Mouse (Mus musculus) frontal cortex, postnatal 10 days (tissue): Measurements from ENCODE around the gene Iqce.
"Not testable (repeated sequence)": the region's sequence is repeated elsewhere in the genome, so short reads cannot be mapped to it uniquely, and the experiment has no call there.

Experiments
- DNase-seq, 2 experiments: peaks; one replicate each; pipeline ENCODE4 v3.0.0; 2022; ENCODE audit warnings: low spot score in 2 of 2, mixed read lengths in 1 of 2

Iqce gene

DNA sequence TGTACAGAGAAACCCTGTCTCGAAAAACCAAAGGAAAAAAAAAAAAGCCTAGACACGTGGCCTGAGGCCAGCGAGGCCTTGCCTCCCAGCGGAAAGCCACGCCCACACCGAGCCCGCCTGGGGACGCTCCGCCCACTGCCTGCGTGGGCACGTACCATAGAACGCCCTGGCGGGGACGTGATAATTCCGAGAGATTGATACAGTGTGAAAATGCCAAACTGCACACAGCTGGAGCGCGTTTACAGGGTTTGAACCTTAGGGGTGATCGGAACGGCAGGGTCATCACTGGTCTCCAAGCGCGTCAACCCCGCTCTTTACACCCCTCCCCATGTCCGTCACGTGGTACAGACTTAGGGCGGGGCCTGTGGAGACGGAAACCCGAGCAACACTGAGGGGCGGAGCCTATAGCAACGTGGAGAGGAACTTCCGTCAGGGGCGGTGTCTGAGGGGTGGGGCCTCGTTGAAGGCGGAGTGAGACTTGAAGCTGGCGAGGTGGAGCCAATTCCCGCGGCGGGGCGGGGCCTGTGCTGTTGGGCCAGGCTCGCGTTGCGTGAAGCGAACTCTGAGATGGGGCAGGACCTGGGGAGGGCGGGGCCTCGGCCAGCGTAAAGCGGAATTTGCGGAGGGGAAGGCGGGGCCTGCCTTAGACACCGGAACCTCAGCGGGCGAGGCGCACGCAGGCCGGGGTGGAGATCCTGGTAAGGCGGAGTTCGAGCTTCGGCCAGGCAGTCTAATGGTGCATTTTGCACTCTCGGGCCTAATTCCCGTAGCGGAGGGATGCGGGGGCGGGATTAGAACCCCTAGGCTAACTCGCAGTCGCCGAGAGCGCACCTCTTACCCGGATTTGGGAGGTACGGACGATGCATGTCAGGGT lies 2.4 kb upstream of the Iqce start, which contains the start of gene Brat1:
Gene Brat1 (plus strand): TSS at position 634 of the 874 bp plus-strand sequence.
- peak; percentile 100 for DNase-seq

DNA sequence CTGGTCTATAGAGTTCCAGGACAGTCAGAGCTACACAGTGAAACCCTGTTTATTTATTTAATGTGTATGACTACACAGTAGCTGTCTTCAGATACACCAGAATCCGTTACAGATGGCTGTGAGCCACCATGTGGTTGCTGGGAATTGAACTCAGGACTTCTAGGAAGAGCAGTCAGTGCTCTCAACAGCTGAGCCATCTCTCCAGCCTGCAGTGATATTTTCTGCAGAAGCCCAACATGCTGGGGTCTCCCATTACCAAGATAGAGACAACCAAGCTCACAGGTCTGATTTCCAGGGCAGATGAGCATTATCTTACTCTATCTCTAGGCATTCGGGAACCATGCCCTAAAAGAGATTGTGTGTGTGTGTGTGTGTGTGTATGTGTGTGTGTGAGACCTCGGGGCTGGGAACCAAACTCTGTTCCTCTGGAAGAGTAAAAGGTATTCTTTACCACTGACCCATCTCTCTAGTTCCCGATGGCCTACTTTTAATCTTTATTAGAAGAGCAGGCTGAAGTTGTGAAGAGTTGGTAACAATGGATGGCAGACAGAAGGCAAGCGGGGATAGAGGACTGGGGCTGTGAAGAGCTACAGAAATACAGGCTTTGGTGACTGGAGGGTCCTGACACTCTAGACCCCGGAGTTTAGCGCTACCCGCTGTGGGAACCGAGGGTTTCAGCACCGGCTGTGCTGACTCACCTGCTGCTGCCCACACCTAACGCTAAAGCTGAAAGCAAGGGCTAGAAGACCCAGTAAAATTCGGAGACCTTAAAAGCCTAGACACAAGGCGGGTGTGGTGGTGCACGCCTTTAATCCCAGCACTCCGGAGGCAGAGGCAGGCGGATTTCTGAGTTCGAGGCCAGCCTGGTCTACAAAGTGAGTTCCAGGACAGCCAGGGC lies 1.6 kb upstream of the Iqce start:
- DNase-seq = no peak

DNA sequence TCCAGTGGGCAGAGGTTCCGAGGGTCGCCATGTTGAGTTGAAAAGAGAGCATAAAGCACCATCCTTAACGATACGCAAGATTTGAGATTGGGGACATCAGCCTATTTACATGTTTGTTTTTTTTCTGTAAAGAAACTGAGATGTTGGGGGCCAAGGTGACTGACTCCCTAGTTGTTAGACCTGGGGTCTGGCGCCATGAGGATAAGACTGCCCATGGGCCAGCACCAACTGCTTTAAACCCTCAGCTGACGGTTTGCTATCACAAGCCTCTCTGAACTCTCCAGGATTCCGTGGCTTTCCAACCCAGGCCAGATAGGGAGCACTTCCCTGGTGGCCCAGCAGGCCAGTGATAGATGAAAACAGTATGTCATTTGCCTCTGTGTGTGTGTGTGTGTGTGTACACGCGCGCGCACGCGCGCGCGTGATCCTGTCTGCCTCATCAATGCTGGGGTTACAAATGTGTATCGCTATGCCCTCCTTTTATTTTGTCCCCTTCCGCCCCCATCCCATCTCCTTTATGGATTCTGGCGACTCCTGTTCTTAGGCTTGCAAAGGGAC lies 519 bp upstream of the Iqce start:
- no peak for DNase-seq

DNA sequence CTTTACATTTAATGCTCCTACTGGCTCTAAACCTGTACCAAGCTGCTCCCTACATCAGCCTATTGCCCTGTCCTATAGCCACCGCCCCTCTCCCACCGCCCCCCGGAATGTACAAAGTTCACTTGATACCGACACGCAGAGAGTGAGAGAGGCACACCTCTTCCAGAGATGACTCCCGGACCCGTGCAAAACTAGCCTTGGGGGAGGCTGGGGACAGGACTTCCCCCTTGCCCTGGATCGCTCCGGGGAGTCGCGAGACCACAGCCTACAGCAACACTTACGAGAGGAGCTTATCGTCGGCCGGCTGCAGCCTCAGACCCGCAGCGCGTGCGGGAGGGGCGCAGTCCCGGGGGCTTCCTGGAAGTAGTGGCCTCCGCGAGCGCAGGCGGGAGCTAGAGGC lies 517 bp downstream of the Iqce start:
- DNase-seq = no peak

DNA sequence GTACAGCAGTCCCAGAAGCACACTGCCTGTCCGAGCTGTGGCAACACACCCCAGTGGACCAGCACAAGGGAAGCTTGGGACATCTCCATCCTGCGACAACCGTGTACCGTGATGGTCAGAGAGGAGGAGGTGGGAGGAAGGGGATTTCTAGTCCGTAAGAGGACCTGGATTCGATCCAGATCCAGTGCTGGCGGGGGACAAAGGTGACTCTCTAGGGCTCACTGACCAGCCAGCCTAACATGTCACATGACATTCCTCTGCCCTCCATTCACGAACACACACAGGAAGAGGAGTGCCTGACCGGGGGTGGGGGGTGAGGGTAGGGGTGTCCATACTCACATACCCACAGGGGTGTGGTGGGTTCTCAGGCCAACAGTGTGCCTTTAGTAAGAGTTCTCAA lies 2.4 kb downstream of the Iqce start:
- no peak for DNase-seq

DNA sequence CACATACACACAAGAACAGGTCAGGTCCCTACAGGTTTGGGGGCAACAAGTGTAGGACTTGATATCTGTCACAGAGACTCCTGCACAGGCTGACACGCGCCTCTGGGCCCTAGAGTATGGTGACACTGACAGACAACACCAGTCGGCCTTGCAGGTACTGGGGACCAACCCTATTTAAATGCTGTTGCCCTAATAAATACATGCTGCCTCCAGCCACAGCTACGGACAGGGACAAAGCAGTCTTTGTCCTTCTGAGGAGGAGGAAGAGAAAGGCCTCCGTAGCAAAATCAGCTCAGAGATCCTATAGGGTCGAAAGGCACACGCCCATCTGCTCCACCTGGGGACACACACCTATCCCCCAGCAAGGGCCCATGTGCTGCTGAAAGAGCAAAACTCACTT lies 6.2 kb downstream of the Iqce start:
- DNase-seq = no peak

DNA sequence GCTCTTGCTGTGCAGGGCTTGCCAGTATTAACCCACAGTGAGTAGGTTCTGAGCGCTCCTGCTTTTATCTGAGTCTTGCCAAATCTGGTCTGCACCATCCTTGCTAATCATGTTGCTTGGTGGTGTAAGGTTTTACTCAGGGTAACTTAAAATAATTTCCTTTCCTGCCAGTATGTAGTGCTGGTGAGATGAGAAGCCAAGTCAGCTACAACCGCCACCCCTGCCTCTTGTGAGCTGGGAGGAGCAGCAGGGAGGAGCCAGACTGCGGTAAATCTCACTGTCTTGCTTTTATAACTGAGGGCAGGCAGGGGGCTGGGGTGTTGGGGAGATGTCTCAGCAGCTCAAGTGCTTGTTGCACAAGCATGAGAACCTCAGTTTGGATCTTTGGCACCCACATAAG lies 13.7 kb downstream of the Iqce start:
- no peak for DNase-seq

DNA sequence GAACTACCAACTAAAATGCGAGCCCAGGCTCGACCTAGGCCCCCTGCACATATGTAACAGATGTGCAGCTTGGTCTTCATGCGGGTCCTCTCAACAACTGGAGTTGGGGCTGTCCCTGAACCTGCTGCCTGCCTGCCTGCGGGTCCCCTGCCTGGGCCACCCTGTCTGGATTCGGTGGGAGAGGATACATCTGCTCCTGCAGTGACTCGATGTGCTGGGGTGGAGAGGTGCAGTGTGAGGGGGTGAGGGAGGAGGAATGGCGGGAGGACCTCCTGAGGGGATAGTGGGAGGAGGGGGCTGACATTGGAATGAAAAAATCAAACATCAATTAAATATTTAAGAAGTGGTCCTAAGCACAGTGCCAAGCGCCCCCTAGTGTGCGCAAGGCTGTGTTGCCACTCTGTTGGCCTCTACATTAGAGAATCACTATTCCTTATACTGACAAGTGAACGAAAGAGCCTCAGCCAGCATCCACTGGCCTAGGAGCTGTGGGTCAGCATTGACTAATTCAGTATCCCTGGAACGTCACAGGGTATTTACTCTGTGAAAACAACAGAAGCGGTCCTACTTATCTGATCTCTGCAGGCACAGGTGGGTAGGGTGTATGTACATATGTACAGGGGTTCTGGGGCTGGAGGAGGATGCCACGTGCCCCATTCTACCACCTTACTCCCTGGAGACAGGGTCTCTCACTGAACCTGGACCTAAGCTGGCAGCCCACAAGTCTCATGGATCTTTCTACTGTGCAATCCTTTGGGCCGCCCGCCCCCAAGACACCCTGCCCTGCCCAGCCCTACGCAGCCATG lies 17.6 kb downstream of the Iqce start:
- peak in 1 of 2 experiments; percentile 49 for DNase-seq

DNA sequence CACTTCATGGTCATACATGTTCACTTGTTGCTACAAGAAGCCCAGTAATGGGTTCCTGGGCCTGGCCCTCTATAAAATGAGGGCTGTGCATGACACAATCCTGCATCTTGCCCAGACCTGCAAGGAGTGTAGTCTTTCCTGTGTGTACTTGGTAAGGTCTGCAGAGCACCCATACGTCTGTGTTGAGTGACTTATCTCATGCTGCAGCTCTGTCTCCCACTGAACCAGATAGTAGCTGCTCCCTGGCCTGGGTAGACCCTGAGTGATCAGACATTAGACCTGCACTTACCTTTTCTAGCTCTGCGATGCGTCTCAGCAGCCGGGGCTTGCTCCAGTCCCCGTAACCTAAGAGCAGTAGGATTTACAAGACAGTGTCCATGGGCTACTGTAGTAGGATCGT lies 20.1 kb downstream of the Iqce start:
- no peak for DNase-seq

DNA sequence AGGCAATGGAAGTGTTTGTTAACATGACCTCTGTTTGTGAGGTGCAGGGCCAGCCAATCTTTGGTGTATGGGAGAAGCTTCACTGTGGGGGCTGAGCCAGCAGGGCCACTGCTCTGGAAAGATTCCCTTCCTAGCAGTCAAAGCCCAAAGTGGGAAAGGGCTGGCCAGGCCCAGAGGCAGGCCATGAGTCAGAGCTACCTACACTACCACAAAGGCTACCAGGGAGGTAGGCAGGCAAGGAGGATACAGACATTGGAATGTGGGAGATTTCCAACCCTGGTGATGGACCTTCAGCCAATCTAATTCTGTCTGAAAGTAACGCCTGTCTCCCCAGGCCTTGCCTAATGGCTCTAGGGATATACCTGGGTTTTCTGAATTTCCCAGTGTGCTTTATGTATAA lies 21.2 kb downstream of the Iqce start:
- DNase-seq = no peak

DNA sequence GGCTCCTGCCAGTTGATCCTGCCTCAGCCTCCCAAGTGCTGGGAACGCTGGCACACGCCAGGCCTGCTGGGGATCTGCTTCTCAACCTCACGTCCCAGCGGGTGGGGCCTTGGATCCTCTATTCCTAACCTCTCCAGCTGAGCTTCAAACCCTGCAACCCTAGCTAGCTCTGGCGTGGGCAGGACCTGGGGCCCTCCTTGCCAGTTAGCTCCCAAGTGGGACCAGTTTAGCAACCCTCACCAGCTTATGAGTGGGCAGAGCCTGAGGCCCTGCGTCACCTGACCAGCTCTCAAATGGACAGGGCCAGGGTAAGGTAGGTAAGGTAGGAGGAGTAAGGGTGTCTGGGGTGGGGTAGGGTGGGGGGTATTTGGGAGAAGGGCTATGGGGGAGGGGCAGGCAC lies 22.1 kb downstream of the Iqce start:
- no peak for DNase-seq

DNA sequence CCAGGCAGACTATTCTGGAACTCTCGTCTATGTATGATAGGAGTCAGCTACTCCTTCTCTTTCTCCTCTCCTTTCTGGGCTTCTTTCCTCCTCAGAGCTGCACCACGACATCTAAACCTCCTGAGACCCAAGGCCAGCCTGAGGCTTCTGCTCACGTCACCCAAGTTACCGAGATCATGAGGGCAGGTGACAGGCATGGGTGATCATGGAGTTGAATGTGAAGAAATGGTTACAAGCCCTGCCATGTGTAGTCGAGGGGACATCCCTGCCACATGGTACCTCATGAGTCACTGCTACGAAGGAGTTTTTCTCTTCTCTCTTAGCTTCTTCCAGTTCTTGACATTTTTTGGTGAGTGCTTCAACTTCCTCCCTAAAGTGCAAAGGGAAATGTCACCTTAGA lies 25.0 kb downstream of the Iqce start:
- DNase-seq = no peak

DNA sequence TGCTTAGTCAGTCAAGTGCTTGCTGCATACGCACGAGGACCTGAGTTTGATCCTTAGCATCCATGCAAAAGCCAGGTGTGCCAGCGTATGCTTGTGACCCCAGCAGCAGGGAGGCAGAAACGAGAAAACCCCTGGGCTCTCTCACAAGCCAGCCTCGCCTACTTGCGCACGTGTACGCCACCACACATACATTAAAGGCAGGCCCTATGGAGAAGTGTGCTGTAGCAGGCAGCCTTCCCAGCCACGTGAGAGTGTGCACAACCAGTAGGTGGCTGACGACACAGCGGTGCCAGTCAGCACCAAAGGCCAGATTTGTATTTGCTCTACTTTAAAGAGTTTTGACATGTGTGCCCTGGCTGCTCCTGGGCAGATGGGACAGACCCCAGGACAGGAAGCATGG lies 26.5 kb downstream of the Iqce start:
- DNase-seq = no peak

DNA sequence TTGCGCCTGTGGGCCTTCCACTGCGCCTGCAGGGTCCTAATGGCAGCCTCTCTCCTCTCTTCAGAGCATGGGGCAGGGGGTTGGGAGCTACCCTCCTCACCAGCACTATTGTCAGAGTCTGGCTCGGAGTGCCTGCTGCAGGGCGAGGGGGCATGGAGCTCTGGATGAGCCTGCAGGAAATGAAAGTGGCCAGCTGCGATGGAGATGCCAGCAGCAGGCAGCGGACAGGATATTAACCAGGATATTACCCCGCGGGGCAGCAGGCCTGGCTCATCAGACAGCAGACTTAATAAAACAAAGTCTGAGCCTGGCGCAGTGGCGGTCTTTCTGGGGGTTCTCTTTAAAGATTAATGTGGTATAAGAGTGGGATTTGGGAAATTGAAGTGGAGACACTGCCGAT lies 27.1 kb downstream of the Iqce start:
- no peak for DNase-seq

DNA sequence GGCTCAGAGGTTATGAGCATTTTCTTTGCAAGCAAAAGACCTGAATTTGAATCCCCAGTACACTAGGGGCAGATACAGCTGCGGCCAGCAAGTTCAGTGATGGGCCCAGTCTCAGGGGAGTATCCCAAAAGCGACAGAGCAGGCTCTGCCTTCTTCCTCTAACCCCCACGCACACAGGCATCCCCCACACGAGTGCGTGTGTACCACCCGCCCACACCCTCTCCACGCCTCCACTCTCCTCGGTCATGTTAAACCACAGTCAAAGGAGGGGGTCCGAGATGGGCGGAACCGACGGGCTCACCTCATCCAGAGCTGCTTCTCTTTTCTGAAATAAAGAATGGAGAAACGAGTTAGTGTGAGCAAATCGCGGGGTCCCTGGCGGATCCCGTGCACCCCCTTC lies 28.1 kb downstream of the Iqce start:
- no peak for DNase-seq

DNA sequence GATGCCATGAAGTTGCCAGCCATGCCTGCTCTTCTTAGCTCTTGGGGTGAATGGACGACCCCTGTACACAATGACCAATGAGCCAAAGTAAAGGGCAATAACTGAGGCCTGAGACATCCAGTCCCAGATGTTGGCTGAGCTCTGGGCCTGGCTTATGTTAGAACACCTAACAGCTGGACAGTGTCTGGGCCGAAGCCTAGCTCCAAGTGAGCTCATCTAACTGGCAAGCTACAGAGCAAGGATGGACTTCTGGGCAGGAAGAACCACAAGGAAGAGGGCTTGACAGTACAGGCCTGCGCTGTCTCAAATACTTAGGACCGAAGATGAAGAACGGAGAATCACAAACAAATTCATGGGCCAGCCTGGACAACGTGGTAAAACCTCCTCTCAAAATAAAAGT lies 29.6 kb downstream of the Iqce start:
- not testable (repeated sequence) for DNase-seq

DNA sequence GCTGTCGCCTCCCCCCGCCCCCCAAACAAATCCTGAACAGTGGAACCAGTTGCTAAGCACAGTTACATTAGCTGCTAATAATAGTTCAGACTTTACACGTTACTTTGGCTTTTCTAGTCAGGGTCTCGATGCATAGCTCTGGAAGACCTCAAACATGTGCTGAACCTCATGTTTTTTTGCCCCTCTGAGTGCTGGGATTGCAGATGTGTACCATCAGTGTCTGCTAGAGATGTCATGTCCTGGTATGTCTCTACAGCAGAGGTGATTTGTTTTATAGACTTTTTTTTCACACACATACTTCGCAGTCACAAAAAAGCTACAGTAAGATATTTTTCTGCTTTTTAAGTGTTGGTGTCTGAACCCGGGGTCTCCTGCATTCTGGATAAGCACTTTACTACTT lies 30.1 kb downstream of the Iqce start:
- DNase-seq = no peak

DNA sequence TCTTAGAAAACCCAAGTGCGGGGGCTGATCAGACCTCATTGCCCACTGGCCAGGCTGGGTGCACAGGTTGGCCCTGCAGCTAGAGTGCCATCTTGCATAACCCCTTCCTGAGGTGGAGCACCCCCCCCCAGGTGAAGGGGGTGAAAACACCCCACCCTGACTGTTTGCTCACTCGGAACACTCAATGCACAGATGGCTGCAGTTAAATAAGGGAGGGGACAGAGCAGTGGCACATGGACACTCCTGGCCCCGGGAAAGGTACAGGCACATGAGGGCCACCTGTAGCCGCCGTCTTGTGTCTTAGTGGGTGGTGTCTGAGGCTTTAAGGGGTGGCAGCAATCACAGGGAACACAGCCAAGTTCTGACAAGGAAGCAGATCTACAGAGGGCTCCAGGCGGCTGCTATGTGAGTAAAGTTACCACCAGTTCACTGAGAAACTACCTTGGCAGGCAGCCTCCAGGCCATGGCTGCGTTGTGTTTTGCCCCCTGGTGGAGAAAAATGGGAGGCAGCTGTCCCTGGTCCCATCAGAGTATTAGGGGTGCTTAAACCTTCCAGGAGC lies 38.5 kb downstream of the Iqce start:
- peak; percentile 57 to 59 for DNase-seq

DNA sequence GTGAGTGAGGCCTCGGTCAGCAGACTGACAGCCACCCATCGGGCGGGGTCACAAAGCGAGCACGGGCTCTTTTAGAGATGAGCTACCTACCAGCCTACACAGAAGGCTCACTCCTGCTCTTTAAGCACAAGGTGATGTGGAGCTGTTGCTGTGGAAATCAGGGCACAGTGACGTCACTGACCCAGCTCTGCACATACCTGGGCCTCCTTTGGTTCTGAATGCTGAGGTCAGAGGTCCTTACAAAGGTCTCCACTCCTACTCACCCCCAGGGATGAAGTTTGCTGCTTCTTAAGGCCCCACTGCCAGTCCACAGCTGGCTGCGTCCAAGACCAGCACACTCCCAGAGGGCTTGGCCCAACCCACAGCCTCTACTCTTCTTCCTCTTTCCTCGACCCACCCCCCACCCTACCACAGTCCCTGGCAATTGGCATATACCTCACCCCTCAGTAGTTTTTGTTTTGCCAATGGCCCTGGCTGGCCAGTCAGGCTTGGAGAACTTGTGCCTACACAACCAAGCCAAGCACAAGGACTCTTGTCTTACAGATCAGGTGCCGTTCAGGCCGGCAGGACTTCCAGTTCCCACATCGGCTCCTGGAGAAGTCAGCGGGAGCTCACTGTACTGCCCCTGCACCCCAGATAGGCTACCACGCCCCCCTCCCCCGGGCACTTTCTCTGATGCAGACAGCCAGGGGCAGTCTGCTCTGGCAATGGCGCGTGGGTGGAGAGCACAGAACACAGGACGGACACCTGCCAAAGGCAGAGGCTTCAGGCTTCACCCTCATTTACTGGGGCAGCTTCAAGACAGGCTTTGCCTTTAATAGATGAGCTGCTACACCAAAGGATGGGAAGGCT lies 39.2 kb downstream of the Iqce start:
- peak in 1 of 2 experiments; percentile 78 for DNase-seq

DNA sequence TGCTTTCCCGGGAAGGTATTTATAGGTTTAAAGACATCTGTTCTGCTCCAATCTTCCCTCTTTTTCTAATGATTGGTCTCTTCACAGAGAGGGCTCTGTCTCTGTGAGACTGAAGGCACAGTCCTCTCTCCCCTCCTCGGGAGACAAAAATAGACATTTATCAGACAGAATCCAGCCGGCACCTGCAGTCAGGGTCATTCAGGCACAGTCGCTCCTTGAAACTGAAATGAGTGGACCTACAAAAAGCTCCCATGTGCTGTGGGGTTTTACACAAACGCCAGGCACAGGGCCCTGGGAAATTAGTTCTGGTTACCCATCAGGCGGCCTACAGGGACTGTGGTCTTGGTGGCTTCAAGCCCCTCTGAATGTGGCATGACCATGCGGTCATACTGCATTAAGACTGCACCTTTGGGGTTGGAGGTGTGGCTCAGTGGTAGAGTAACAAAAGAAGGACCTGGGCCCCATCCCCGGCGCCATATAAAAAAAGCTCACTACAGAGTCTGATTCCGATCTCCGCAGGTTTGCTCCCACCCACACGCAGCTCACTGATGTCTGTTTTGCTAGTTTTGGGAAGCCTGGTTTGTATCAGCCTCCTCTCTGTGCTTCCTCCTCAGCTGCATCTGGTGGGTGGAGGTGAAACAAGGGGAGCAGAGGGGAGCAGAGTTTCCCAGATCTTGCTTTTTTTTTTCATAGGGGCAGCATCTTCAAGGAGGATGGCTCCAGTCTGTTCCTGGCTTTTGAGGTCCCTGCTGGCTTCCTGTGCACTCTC lies 40.1 kb downstream of the Iqce start:
- DNase-seq = no peak
